Mouse (Mus musculus) kidney, postnatal 36 days (tissue): Measurements from ENCODE around the gene C1qb.
A peak's percentile ranks its signal among the peaks of the same experiment; 100 is the strongest.

Experiments
- DNase-seq, 2 experiments: peaks; one replicate each; pipeline ENCODE4 v3.0.0; 2021 to 2022; ENCODE audit warnings: mixed read lengths in 2 of 2

Gene C1qb

GRCm38 (mm10) chr4:136886101-136886500, at the start of gene C1qb:
Gene C1qb, minus strand, starts transcription at chr4:136886187.
- DNase-seq, result peak in 1 of 2 experiments; percentile 21

- DNase-seq, result no peak
Measured at GRCm38 (mm10) chr4:136934746-136935613, 49.0 kb upstream of the C1qb start.

- DNase-seq, result no peak
Measured at GRCm38 (mm10) chr4:136930474-136930873, 44.5 kb upstream of the C1qb start.

GRCm38 (mm10) chr4:136928928-136929327, 42.9 kb upstream of the C1qb start:
- DNase-seq, result peak; percentile 37 to 47

GRCm38 (mm10) chr4:136925804-136926203, 39.8 kb upstream of the C1qb start:
- no peak for DNase-seq

GRCm38 (mm10) chr4:136924529-136924928, 38.5 kb upstream of the C1qb start:
- peak; percentile 58 to 85 for DNase-seq

GRCm38 (mm10) chr4:136919526-136919925, 33.5 kb upstream of the C1qb start:
- no peak for DNase-seq

- no peak for DNase-seq
Measured at GRCm38 (mm10) chr4:136918834-136919233, 32.8 kb upstream of the C1qb start.

- no peak for DNase-seq
Measured at GRCm38 (mm10) chr4:136917165-136917524, 31.2 kb upstream of the C1qb start.

GRCm38 (mm10) chr4:136916359-136917164, 30.6 kb upstream of the C1qb start:
- DNase-seq, result no peak

- no peak for DNase-seq
Measured at GRCm38 (mm10) chr4:136912841-136913240, 26.9 kb upstream of the C1qb start.

- no peak for DNase-seq
Measured at GRCm38 (mm10) chr4:136911804-136912203, 25.8 kb upstream of the C1qb start.

GRCm38 (mm10) chr4:136911211-136911646, 25.2 kb upstream of the C1qb start:
- DNase-seq, result no peak

GRCm38 (mm10) chr4:136907809-136908208, 21.8 kb upstream of the C1qb start:
- no peak for DNase-seq

- DNase-seq, result peak; percentile 51 to 78
Measured at GRCm38 (mm10) chr4:136907033-136907432, 21.0 kb upstream of the C1qb start.

GRCm38 (mm10) chr4:136904767-136905539, 19.0 kb upstream of the C1qb start:
- DNase-seq, result no peak

GRCm38 (mm10) chr4:136899154-136899553, 13.2 kb upstream of the C1qb start:
- DNase-seq, result no peak

GRCm38 (mm10) chr4:136898637-136899036, 12.7 kb upstream of the C1qb start, which contains the start of gene C1qa:
Gene C1qa, minus strand, starts transcription at chr4:136898803.
- no peak for DNase-seq

GRCm38 (mm10) chr4:136898084-136898598, 12.2 kb upstream of the C1qb start:
- no peak for DNase-seq

- DNase-seq, result no peak
Measured at GRCm38 (mm10) chr4:136896461-136896860, 10.5 kb upstream of the C1qb start.

- DNase-seq, result no peak
Measured at GRCm38 (mm10) chr4:136895861-136896260, 9.9 kb upstream of the C1qb start.

GRCm38 (mm10) chr4:136894821-136895220, 8.8 kb upstream of the C1qb start:
- DNase-seq, result no peak
